Mouse (Mus musculus) heart, adult 9 months (tissue): ENCODE data around the gene Sgpp2.

Source experiments
- DNase-seq, 2 experiments: peaks; one replicate each; pipeline ENCODE4 v3.0.0; 2022; ENCODE audit warnings: low spot score in 2 of 2

The Sgpp2 gene

GRCm38 (mm10) chr1:78399755-78400154 lies 89.6 kb downstream of the Sgpp2 start:
- DNase-seq, result no peak

GRCm38 (mm10) chr1:78401413-78401812 lies 91.3 kb downstream of the Sgpp2 start:
- no peak for DNase-seq

- DNase-seq, result no peak
Observed at GRCm38 (mm10) chr1:78409396-78409795, 99.3 kb downstream of the Sgpp2 start.

- no peak for DNase-seq
Observed at GRCm38 (mm10) chr1:78412668-78413067, 102.5 kb downstream of the Sgpp2 start.

GRCm38 (mm10) chr1:78414421-78414820 lies 104.3 kb downstream of the Sgpp2 start:
- no peak for DNase-seq

GRCm38 (mm10) chr1:78417154-78417911 lies 107.2 kb downstream of the Sgpp2 start:
- DNase-seq, result no peak

GRCm38 (mm10) chr1:78419593-78419992 lies 109.4 kb downstream of the Sgpp2 start:
- peak in 1 of 2 experiments; percentile 54 for DNase-seq

GRCm38 (mm10) chr1:78420271-78420670 lies 110.1 kb downstream of the Sgpp2 start:
- DNase-seq, result no peak

GRCm38 (mm10) chr1:78421749-78422148 lies 111.6 kb downstream of the Sgpp2 start:
- no peak for DNase-seq

GRCm38 (mm10) chr1:78422576-78422975 lies 112.4 kb downstream of the Sgpp2 start:
- no peak for DNase-seq

- no peak for DNase-seq
Observed at GRCm38 (mm10) chr1:78424848-78425247, 114.7 kb downstream of the Sgpp2 start.

- no peak for DNase-seq
Observed at GRCm38 (mm10) chr1:78425309-78425708, 115.2 kb downstream of the Sgpp2 start.

- peak; percentile 55 to 65 for DNase-seq
Observed at GRCm38 (mm10) chr1:78425793-78426700, 115.9 kb downstream of the Sgpp2 start.

- DNase-seq, result peak in 1 of 2 experiments; percentile 3
Observed at GRCm38 (mm10) chr1:78426841-78427240, 116.7 kb downstream of the Sgpp2 start.

- DNase-seq, result no peak
Observed at GRCm38 (mm10) chr1:78428851-78429250, 118.7 kb downstream of the Sgpp2 start.

- DNase-seq, result no peak
Observed at GRCm38 (mm10) chr1:78433472-78433871, 123.3 kb downstream of the Sgpp2 start.

- no peak for DNase-seq
Observed at GRCm38 (mm10) chr1:78435967-78436366, 125.8 kb downstream of the Sgpp2 start.

- no peak for DNase-seq
Observed at GRCm38 (mm10) chr1:78436445-78436844, 126.3 kb downstream of the Sgpp2 start.

- DNase-seq, result no peak
Observed at GRCm38 (mm10) chr1:78437150-78437549, 127.0 kb downstream of the Sgpp2 start.

GRCm38 (mm10) chr1:78440716-78441115 lies 130.6 kb downstream of the Sgpp2 start:
- no peak for DNase-seq

GRCm38 (mm10) chr1:78443056-78443455 lies 132.9 kb downstream of the Sgpp2 start:
- no peak for DNase-seq

- no peak for DNase-seq
Observed at GRCm38 (mm10) chr1:78446232-78446631, 136.1 kb downstream of the Sgpp2 start.

GRCm38 (mm10) chr1:78446742-78447141 lies 136.6 kb downstream of the Sgpp2 start:
- no peak for DNase-seq
